Mouse (Mus musculus): Measurements from ENCODE around the gene Unc45b. TPM values are rescaled to one million over a fixed set of nuclear protein-coding genes. Genes with fewer than 3 reads are reported as not detected.
A peak's percentile ranks its signal among the peaks of the same experiment; 100 is the strongest.

Unc45b gene
- polyA plus RNA-seq, 1 experiment = 7.1 TPM

GRCm38 (mm10) chr11:82933186-82933585 is 22.8 kb downstream of the Unc45b start:
- Histone ChIP-seq H3K4me3 (ENCODE audit: control insufficient read depth, insufficient read depth, low read length) (peak overlapping the region; percentile 20; the same call in 1 of the 2 replicates), H3K36me3 (ENCODE audit: control insufficient read depth, insufficient read depth, low read length) (no peaks in the 10 kb centered on the region), H3K27ac (ENCODE audit: control insufficient read depth, insufficient read depth, low read length) (no peak overlapping the region), H3K4me1 (replicated peaks; ENCODE audit: control insufficient read depth, insufficient read depth, low read length) (peaks cover 10% of the 10 kb centered on the region), H3K27me3 (ENCODE audit: control insufficient read depth, insufficient read depth, low read length) (peaks cover 42% of the 10 kb centered on the region)
- no peak for DNase-seq
- no peak for TF ChIP-seq POLR2A (IDR thresholded peaks at IDR 0.05; ENCODE audit: control insufficient read depth, extremely low read depth, insufficient read depth, low read length, poor library complexity)
- TF ChIP-seq CTCF (IDR thresholded peaks at IDR 0.05; ENCODE audit: borderline replicate concordance, control insufficient read depth, extremely low read depth, insufficient read depth, low read length, poor library complexity) = no peak
- 2% methylated on average over 29 of the region's 29 CpGs for WGBS

- Histone ChIP-seq H3K4me1 (replicated peaks; ENCODE audit: control insufficient read depth, insufficient read depth, low read length) (peaks cover 30% of the 10 kb centered on the region), H3K27me3 (ENCODE audit: control insufficient read depth, insufficient read depth, low read length) (no peaks in the 10 kb centered on the region; the same call in 1 of the 2 replicates), H3K27ac (ENCODE audit: control insufficient read depth, insufficient read depth, low read length) (no peak overlapping the region), H3K36me3 (ENCODE audit: control insufficient read depth, insufficient read depth, low read length) (no peaks in the 10 kb centered on the region), H3K4me3 (ENCODE audit: control insufficient read depth, insufficient read depth, low read length) (no peak overlapping the region)
- WGBS = 66% methylated on average over 6 of the region's 6 CpGs
- peak; percentile 24 for DNase-seq
- no peak for TF ChIP-seq CTCF (IDR thresholded peaks at IDR 0.05; ENCODE audit: borderline replicate concordance, control insufficient read depth, extremely low read depth, insufficient read depth, low read length, poor library complexity)
- no peak for TF ChIP-seq POLR2A (IDR thresholded peaks at IDR 0.05; ENCODE audit: control insufficient read depth, extremely low read depth, insufficient read depth, low read length, poor library complexity)
These were observed 33.0 kb downstream of the Unc45b start for GRCm38 (mm10) chr11:82943336-82943735.

- Histone ChIP-seq H3K4me1 (replicated peaks; ENCODE audit: control insufficient read depth, insufficient read depth, low read length) (peaks cover 36% of the 10 kb centered on the region), H3K36me3 (ENCODE audit: control insufficient read depth, insufficient read depth, low read length) (no peaks in the 10 kb centered on the region), H3K27me3 (ENCODE audit: control insufficient read depth, insufficient read depth, low read length) (no peaks in the 10 kb centered on the region), H3K27ac (ENCODE audit: control insufficient read depth, insufficient read depth, low read length) (no peak overlapping the region), H3K4me3 (ENCODE audit: control insufficient read depth, insufficient read depth, low read length) (no peak overlapping the region)
- WGBS = 94% methylated on average over 2 of the region's 2 CpGs
- no peak for DNase-seq
- TF ChIP-seq POLR2A (IDR thresholded peaks at IDR 0.05; ENCODE audit: control insufficient read depth, extremely low read depth, insufficient read depth, low read length, poor library complexity) (no peak), CTCF (IDR thresholded peaks at IDR 0.05; ENCODE audit: borderline replicate concordance, control insufficient read depth, extremely low read depth, insufficient read depth, low read length, poor library complexity) (no peak)
These were observed 35.3 kb downstream of the Unc45b start for GRCm38 (mm10) chr11:82945636-82946035.

GRCm38 (mm10) chr11:82947457-82947856 is 37.1 kb downstream of the Unc45b start:
- WGBS = 5% methylated on average over 4 of the region's 4 CpGs
- H3K4me3 ChIP-seq (ENCODE audit: control insufficient read depth, insufficient read depth, low read length) = no peak overlapping the region
- peak overlapping the region; percentile 93 for H3K27ac ChIP-seq (ENCODE audit: control insufficient read depth, insufficient read depth, low read length)
- H3K36me3 ChIP-seq (ENCODE audit: control insufficient read depth, insufficient read depth, low read length) = no peaks in the 10 kb centered on the region
- TF ChIP-seq CTCF (IDR thresholded peaks at IDR 0.05; ENCODE audit: borderline replicate concordance, control insufficient read depth, extremely low read depth, insufficient read depth, low read length, poor library complexity) (no peak), POLR2A (IDR thresholded peaks at IDR 0.05; ENCODE audit: control insufficient read depth, extremely low read depth, insufficient read depth, low read length, poor library complexity) (no peak)
- no peaks in the 10 kb centered on the region for H3K27me3 ChIP-seq (ENCODE audit: control insufficient read depth, insufficient read depth, low read length)
- DNase-seq = peak; percentile 58
- H3K4me1 ChIP-seq (replicated peaks; ENCODE audit: control insufficient read depth, insufficient read depth, low read length) = peaks cover 46% of the 10 kb centered on the region

GRCm38 (mm10) chr11:82949036-82949435 is 38.7 kb downstream of the Unc45b start:
- H3K36me3 ChIP-seq (ENCODE audit: control insufficient read depth, insufficient read depth, low read length) = no peaks in the 10 kb centered on the region
- no peak overlapping the region for H3K27ac ChIP-seq (ENCODE audit: control insufficient read depth, insufficient read depth, low read length)
- H3K4me3 ChIP-seq (ENCODE audit: control insufficient read depth, insufficient read depth, low read length) = no peak overlapping the region
- H3K27me3 ChIP-seq (ENCODE audit: control insufficient read depth, insufficient read depth, low read length) = no peaks in the 10 kb centered on the region
- no peak for TF ChIP-seq CTCF (IDR thresholded peaks at IDR 0.05; ENCODE audit: borderline replicate concordance, control insufficient read depth, extremely low read depth, insufficient read depth, low read length, poor library complexity)
- no peak for TF ChIP-seq POLR2A (IDR thresholded peaks at IDR 0.05; ENCODE audit: control insufficient read depth, extremely low read depth, insufficient read depth, low read length, poor library complexity)
- no peak for DNase-seq
- 94% methylated on average over 9 of the region's 9 CpGs for WGBS
- H3K4me1 ChIP-seq (replicated peaks; ENCODE audit: control insufficient read depth, insufficient read depth, low read length) = peaks cover 47% of the 10 kb centered on the region

- H3K27me3 ChIP-seq (ENCODE audit: control insufficient read depth, insufficient read depth, low read length) = no peaks in the 10 kb centered on the region
- no peak for DNase-seq
These were observed 40.6 kb downstream of the Unc45b start, which contains the start of gene Slfn5 for GRCm38 (mm10) chr11:82950736-82951481. TSS of gene Slfn5 (plus strand) at chr11:82951349.

More at GRCm38 (mm10) chr11:82950736-82951481, 40.6 kb downstream of the Unc45b start, which contains the start of gene Slfn5:
- Histone ChIP-seq H3K4me1 (replicated peaks; ENCODE audit: control insufficient read depth, insufficient read depth, low read length) (peaks cover 49% of the 10 kb centered on the region), H3K4me3 (ENCODE audit: control insufficient read depth, insufficient read depth, low read length) (peak within 1 kb of the TSS; percentile 57), H3K36me3 (ENCODE audit: control insufficient read depth, insufficient read depth, low read length) (no peaks in the 10 kb centered on the region), H3K27ac (ENCODE audit: control insufficient read depth, insufficient read depth, low read length) (peak within 1 kb of the TSS; percentile 90)
- 64% methylated on average over 10 of the region's 10 CpGs for WGBS
- no peak for TF ChIP-seq CTCF (IDR thresholded peaks at IDR 0.05; ENCODE audit: borderline replicate concordance, control insufficient read depth, extremely low read depth, insufficient read depth, low read length, poor library complexity)
- no peak for TF ChIP-seq POLR2A (IDR thresholded peaks at IDR 0.05; ENCODE audit: control insufficient read depth, extremely low read depth, insufficient read depth, low read length, poor library complexity)
